Mouse (Mus musculus) embryonic facial prominence, embryonic 12.5 days (tissue): ENCODE data around the gene Pfkfb1. TPM values are rescaled to one million over a fixed set of nuclear protein-coding genes. Genes with fewer than 3 reads are reported as not detected.

Experiments
- microRNA-seq: library from miRNA; unstranded; fragments of <30 nt; microRNA quantifications from one replicate; pipeline ENCODE4, GENCODE M21; 2017
- polyA plus RNA-seq: library from polyadenylated mRNA; unstranded; fragments of >200 nt; fragmentation: Nextera tagmentation; extraction: Ambion mirVana; gene quantifications from 2 replicates; pipeline ENCODE4 v1.2.1, GENCODE M21; 2016

The Pfkfb1 gene
- polyA plus RNA-seq, 1 experiment from 2014 or later = 7.9 TPM

Small RNA genes within 50 kb of the gene (microRNA-seq; reads per million reads assigned to microRNA genes)
- not detected for gene Mir3620

Other genes with a start within 250 kb of the Pfkfb1 start
- gene Tmem29, start 129.1 kb upstream of the Pfkfb1 start, polyA plus RNA-seq = 40.1 and 42.7 TPM in 2 replicates
- 41.5 and 42.7 TPM in 2 replicates for gene Alas2, start 40.9 kb upstream of the Pfkfb1 start, polyA plus RNA-seq
- gene Apex2, start 1.6 kb downstream of the Pfkfb1 start, polyA plus RNA-seq = 28.5 and 30.0 TPM in 2 replicates
- gene Tro, start 69.4 kb downstream of the Pfkfb1 start, polyA plus RNA-seq = 45.2 and 46.3 TPM in 2 replicates
- gene Maged2, start 226.1 kb downstream of the Pfkfb1 start, polyA plus RNA-seq = 589 and 607 TPM in 2 replicates